Mouse (Mus musculus): Measurements from ENCODE around the gene Ctsd. TPM values are rescaled to one million over a fixed set of nuclear protein-coding genes. Genes with fewer than 3 reads are reported as not detected.

Gene Ctsd
- 498 and 676 TPM in 2 replicates for polyA plus RNA-seq (2021; fragmentation: Nextera tagmentation)
- long read RNA-seq, experiment 1, transcript Ctsd-202 (9 exons, 2,127 nt), result major isoform, 846 of 961 reads
- long read RNA-seq, experiment 1, partial matches to known transcripts, result 71 of 961 reads
- long read RNA-seq, experiment 1, other reads (novel, unspliced or antisense), result 43 of 961 reads
- long read RNA-seq, experiment 2, transcript Ctsd-202 (9 exons, 2,127 nt), result major isoform, 3,125 of 3,262 reads
- long read RNA-seq, experiment 2, partial matches to known transcripts, result 81 of 3,262 reads
- long read RNA-seq, experiment 2, other reads (novel, unspliced or antisense), result 54 of 3,262 reads

GRCm38 (mm10) chr7:142387419-142388148 is at the start of gene Ctsd:
Gene Ctsd, minus strand, starts transcription at chr7:142388038.

GRCm38 (mm10) chr7:142434137-142434865 is 46.5 kb upstream of the Ctsd start, which contains the start of gene Syt8:
Gene Syt8, plus strand, starts transcription at chr7:142434850.

GRCm38 (mm10) chr7:142382567-142382966 is 5.3 kb downstream of the Ctsd start, which contains the start of gene Gm49369:
Gene Gm49369, minus strand, starts transcription at chr7:142382667.

GRCm38 (mm10) chr7:142373641-142374412 is 14.0 kb downstream of the Ctsd start, which contains the start of gene Ifitm10:
Gene Ifitm10, minus strand, starts transcription at chr7:142373753.

Other genes starting within 250 kb of the Ctsd start
- not detected in 2 replicates for gene Gm45337, start 243.4 kb downstream of the Ctsd start, polyA plus RNA-seq (2021; fragmentation: Nextera tagmentation)
- not detected in 2 replicates for gene Gm29735, start 230.9 kb downstream of the Ctsd start, polyA plus RNA-seq (2021; fragmentation: Nextera tagmentation)
- not detected in 2 replicates for gene Gm4553, start 222.3 kb downstream of the Ctsd start, polyA plus RNA-seq (2021; fragmentation: Nextera tagmentation)
- gene Krtap5-2, start 212.0 kb downstream of the Ctsd start, polyA plus RNA-seq (2021; fragmentation: Nextera tagmentation), result not detected in 2 replicates
- gene Gm10153, start 197.6 kb downstream of the Ctsd start, polyA plus RNA-seq (2021; fragmentation: Nextera tagmentation), result not detected in 2 replicates
- gene Krtap5-3, start 186.7 kb downstream of the Ctsd start, polyA plus RNA-seq (2021; fragmentation: Nextera tagmentation), result not detected in 2 replicates
- gene Gm7579, start 176.2 kb downstream of the Ctsd start, polyA plus RNA-seq (2021; fragmentation: Nextera tagmentation), result not detected in 2 replicates
- not detected in 2 replicates for gene Krtap5-5, start 158.1 kb downstream of the Ctsd start, polyA plus RNA-seq (2021; fragmentation: Nextera tagmentation)
- gene Gm40460, start 147.0 kb downstream of the Ctsd start, polyA plus RNA-seq (2021; fragmentation: Nextera tagmentation), result not detected in 2 replicates
- gene Gm2431, start 129.7 kb downstream of the Ctsd start, polyA plus RNA-seq (2021; fragmentation: Nextera tagmentation), result not detected in 2 replicates
- not detected in 2 replicates for gene Gm4559, start 113.7 kb downstream of the Ctsd start, polyA plus RNA-seq (2021; fragmentation: Nextera tagmentation)
- not detected in 2 replicates for gene Krtap5-1, start 90.9 kb downstream of the Ctsd start, polyA plus RNA-seq (2021; fragmentation: Nextera tagmentation)
- gene Krtap5-4, start 84.5 kb downstream of the Ctsd start, polyA plus RNA-seq (2021; fragmentation: Nextera tagmentation), result not detected in 2 replicates
- 36.8 and 37.1 TPM in 2 replicates for gene Ifitm10, start 14.3 kb downstream of the Ctsd start, polyA plus RNA-seq (2021; fragmentation: Nextera tagmentation)
- gene Gm49369, start 5.4 kb downstream of the Ctsd start, polyA plus RNA-seq (2021; fragmentation: Nextera tagmentation), result 0.75 and 1.3 TPM in 2 replicates
- gene Syt8, start 46.8 kb upstream of the Ctsd start, polyA plus RNA-seq (2021; fragmentation: Nextera tagmentation), result not detected in 2 replicates
- gene Tnni2, start 53.8 kb upstream of the Ctsd start, polyA plus RNA-seq (2021; fragmentation: Nextera tagmentation), result 0.95 and 1.1 TPM in 2 replicates
- 2.4 and 3.4 TPM in 2 replicates for gene Lsp1, start 72.8 kb upstream of the Ctsd start, polyA plus RNA-seq (2021; fragmentation: Nextera tagmentation)
- 0.19 and 0.25 TPM in 2 replicates for gene Tnnt3, start 110.8 kb upstream of the Ctsd start, polyA plus RNA-seq (2021; fragmentation: Nextera tagmentation)
- 42.3 and 45.9 TPM in 2 replicates for gene Mrpl23, start 144.6 kb upstream of the Ctsd start, polyA plus RNA-seq (2021; fragmentation: Nextera tagmentation)

All from layer of hippocampus, adult 6 months (tissue).